In genomic region chr5:24623986-24624821, GRCm38 (mm10) we compare ENCODE assay signal across 8 mouse cellular contexts. TPM values are rescaled to one million over a fixed set of nuclear protein-coding genes. Genes with fewer than 3 reads are reported as not detected.
DNase-seq lines count a peak whose midpoint lies in the region; ATAC-seq lines count a peak whose summit lies in the region.

Gene Smarcd3, minus strand, starts transcription at chr5:24624411.

- H3K4me3 ChIP-seq in megakaryocyte, embryonic 14.5 days (replicated peaks): peak within 1 kb of the TSS; percentile 79
- peak within 1 kb of the TSS; percentile 50 for H3K4me3 ChIP-seq in intestine, embryonic 15.5 days (replicated peaks)
- peak within 1 kb of the TSS; percentile 64 for H3K4me3 ChIP-seq in limb, embryonic 10.5 days
- peak within 1 kb of the TSS; percentile 62 for H3K4me3 ChIP-seq in neural tube, embryonic 13.5 days

- WGBS in intestine, embryonic 15.5 days: 3% methylated on average over 33 of the region's 37 CpGs
- 4% methylated on average over 37 of the region's 37 CpGs for WGBS in limb, embryonic 10.5 days
- 3% methylated on average over 36 of the region's 37 CpGs for WGBS in neural tube, embryonic 13.5 days

- peak; percentile 86 for DNase-seq in embryo, embryonic 10.5 days (ENCODE audit: low spot score)
- peak; percentile 50 for DNase-seq in gastrocnemius, postnatal 14 days
- DNase-seq in limb, embryonic 10.5 days (ENCODE audit: low spot score): peak; percentile 76

- H3K9me3 ChIP-seq in megakaryocyte, embryonic 14.5 days: peaks cover 2% of the 10 kb centered on the region; the same call in 1 of the 2 replicates
- no peaks in the 10 kb centered on the region for H3K9me3 ChIP-seq in intestine, embryonic 15.5 days
- no peaks in the 10 kb centered on the region for H3K9me3 ChIP-seq in limb, embryonic 10.5 days (replicated peaks)
- no peaks in the 10 kb centered on the region for H3K9me3 ChIP-seq in neural tube, embryonic 13.5 days

- H3K4me2 ChIP-seq in intestine, embryonic 15.5 days (replicated peaks): peak within 1 kb of the TSS; percentile 89
- peak within 1 kb of the TSS; percentile 71 for H3K4me2 ChIP-seq in neural tube, embryonic 13.5 days

- H3K27me3 ChIP-seq in megakaryocyte, embryonic 14.5 days (replicated peaks): peaks cover 70% of the 10 kb centered on the region
- H3K27me3 ChIP-seq in intestine, embryonic 15.5 days (replicated peaks): peaks cover 20% of the 10 kb centered on the region
- peaks cover 66% of the 10 kb centered on the region for H3K27me3 ChIP-seq in limb, embryonic 10.5 days (ENCODE audit: low read depth, poor library complexity, severe bottlenecking)
- peaks cover 19% of the 10 kb centered on the region for H3K27me3 ChIP-seq in neural tube, embryonic 13.5 days

- peak within 1 kb of the TSS; percentile 55 for H3K9ac ChIP-seq in intestine, embryonic 15.5 days
- peak within 1 kb of the TSS; percentile 81 for H3K9ac ChIP-seq in neural tube, embryonic 13.5 days

- peaks cover 24% of the 10 kb centered on the region for H3K4me1 ChIP-seq in megakaryocyte, embryonic 14.5 days
- H3K4me1 ChIP-seq in intestine, embryonic 15.5 days (replicated peaks): peaks cover 7% of the 10 kb centered on the region; the same call in 1 of the 2 replicates
- peaks cover 25% of the 10 kb centered on the region for H3K4me1 ChIP-seq in limb, embryonic 10.5 days
- H3K4me1 ChIP-seq in neural tube, embryonic 13.5 days (replicated peaks): peaks cover 30% of the 10 kb centered on the region

- H3K36me3 ChIP-seq in megakaryocyte, embryonic 14.5 days (replicated peaks; ENCODE audit: low read length): no peaks in the 10 kb centered on the region
- H3K36me3 ChIP-seq in intestine, embryonic 15.5 days: no peaks in the 10 kb centered on the region
- no peaks in the 10 kb centered on the region for H3K36me3 ChIP-seq in limb, embryonic 10.5 days
- H3K36me3 ChIP-seq in neural tube, embryonic 13.5 days: no peaks in the 10 kb centered on the region

- intact Hi-C loops in gastrocnemius, postnatal 14 days (cut with DNase I; ENCODE audit: low total_unique reads): no loop called here

- no peak within 1 kb of the TSS for H3K27ac ChIP-seq in intestine, embryonic 15.5 days
- H3K27ac ChIP-seq in limb, embryonic 10.5 days: peak within 1 kb of the TSS; percentile 78
- H3K27ac ChIP-seq in neural tube, embryonic 13.5 days (replicated peaks): peak within 1 kb of the TSS; percentile 61

- no peak for ATAC-seq in megakaryocyte, adult 5-6 weeks (ENCODE audit: poor library complexity, severe bottlenecking)
- peak; percentile 69 for ATAC-seq in intestine, embryonic 15.5 days
- ATAC-seq in neural tube, embryonic 13.5 days (ENCODE audit: low read depth): peak; percentile 90
- no peak for ATAC-seq in monocyte, adult 5-6 weeks (replicated peaks; ENCODE audit: insufficient number of reproducible peaks, low FRiP score, low TSS enrichment, poor library complexity, severe bottlenecking)

RNA-seq across cellular contexts. Expression of gene Smarcd3, which starts in this region (rescaled TPM):
- 0.76 TPM in 1 of 2 replicates, not detected in the other for polyA plus RNA-seq in megakaryocyte, embryonic 14.5 days (2012; ENCODE audit: insufficient read depth, low replicate concordance)
- not detected in 2 replicates for total RNA-seq in megakaryocyte, adult 5-6 weeks (2015)
- total RNA-seq in megakaryocyte, adult 5-6 weeks (2017): 0.07 TPM in 1 of 2 replicates, not detected in the other
- 100 to 1,000 TPM in 1 of 2 experiments, 10 to 100 TPM in 1; 95.1 to 113 TPM for total RNA-seq in gastrocnemius, postnatal 14 days (2021)
- polyA plus RNA-seq in intestine, embryonic 15.5 days (2015; fragmentation: Nextera tagmentation; extraction: Ambion mirVana): 15.5 and 18.4 TPM in 2 replicates
- 21.5 and 34.3 TPM in 2 replicates for polyA plus RNA-seq in limb, embryonic 10.5 days (2016; fragmentation: Nextera tagmentation; extraction: Ambion mirVana)
- polyA plus RNA-seq in neural tube, embryonic 13.5 days (2015; fragmentation: Nextera tagmentation; extraction: Ambion mirVana): 91.1 and 99.2 TPM in 2 replicates
- 1.3 to 8.1 TPM (median 3.0 TPM) in 3 replicates for total RNA-seq in monocyte, adult 5-6 weeks (2017)

Comparison
In these comparisons a context has a peak if more than half of its experiments do, and no peak if none do; other contexts are left out.
1. RNA of gene Smarcd3 (total RNA-seq): 95.1 to 113 TPM in gastrocnemius, postnatal 14 days; 1.3 to 8.1 TPM in monocyte, adult 5-6 weeks and 0.07 TPM in megakaryocyte, adult 5-6 weeks; every median in the first group is over 10 times any median in the second.
2. ATAC-seq: peak in intestine, embryonic 15.5 days (single experiment) and neural tube, embryonic 13.5 days (single experiment); none in megakaryocyte, adult 5-6 weeks (single experiment) and monocyte, adult 5-6 weeks (single experiment).
3. Peak in every context shown above with its lines, with median percentiles within 50 percentile points of each other: H3K4me3 ChIP-seq and DNase-seq.